Mouse (Mus musculus) adipocyte (in vitro differentiated cells): ENCODE measurements around the gene Nr6a1.

Experiments used
- DNase-seq: peaks from one replicate; pipeline ENCODE4 v3.0.0-alpha.2; 2016; ENCODE audit warnings: low spot score

Gene Nr6a1

DNA sequence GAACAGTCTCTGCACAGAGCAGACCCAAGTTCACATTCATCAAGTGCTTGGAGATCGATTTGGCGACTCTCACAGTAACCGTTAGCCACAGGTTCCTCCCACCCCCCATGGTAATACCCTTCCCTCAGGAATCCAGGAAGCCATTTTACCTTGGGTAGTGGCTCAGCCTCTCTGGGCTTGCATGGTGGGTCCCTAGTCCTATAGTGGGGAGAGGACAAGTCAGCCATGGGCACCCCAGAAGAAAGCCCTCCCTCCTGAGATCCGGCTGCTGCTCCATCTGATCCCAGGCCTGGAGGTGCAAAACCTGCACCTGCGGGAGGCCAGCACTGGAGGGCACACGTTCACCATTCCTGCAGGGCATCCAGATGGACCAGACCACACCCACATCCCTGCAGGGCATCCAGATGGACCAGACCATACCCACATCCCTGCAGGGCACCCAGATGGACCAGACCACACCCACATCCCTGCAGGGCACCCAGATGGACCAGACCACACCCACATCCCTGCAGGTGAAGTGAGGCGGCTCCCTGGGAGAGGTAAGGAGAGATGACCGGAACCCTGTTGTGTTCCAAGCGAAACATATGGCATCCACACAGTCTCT, 252.0 kb downstream of the Nr6a1 start:
- DNase-seq: no peak
